Mouse (Mus musculus) neural tube, embryonic 12.5 days (tissue): ENCODE measurements around the gene Rasgrf2. TPM values are rescaled to one million over a fixed set of nuclear protein-coding genes. Genes with fewer than 3 reads are reported as not detected.

Experiments
- ATAC-seq: fragments of 200-750 bp; cut with Nextera tagmentation; 2 replicates; pipeline ENCODE4 v1.8.0; 2017; ENCODE audit warnings: low read depth, mild to moderate bottlenecking, moderate TSS enrichment, moderate library complexity; ENCODE audit not compliant: low FRiP score
- H3K27ac ChIP-seq: fragments of 300-500 bp; sonication (generic); 2 replicates; pipeline ENCODE4 v1.5.1; 2016
- H3K27me3 ChIP-seq: fragments of 300-500 bp; sonication (generic); replicated peaks from 2 replicates; pipeline ENCODE4 v1.6.1; 2016; ENCODE audit warnings: mild to moderate bottlenecking
- H3K36me3 ChIP-seq: fragments of 300-500 bp; sonication (generic); 2 replicates; pipeline ENCODE4 v1.6.1; 2016; ENCODE audit warnings: mild to moderate bottlenecking
- H3K4me1 ChIP-seq: fragments of 300-500 bp; sonication (generic); 2 replicates; pipeline ENCODE4 v1.6.1; 2016
- H3K4me2 ChIP-seq: fragments of 300-500 bp; sonication (generic); replicated peaks from 2 replicates; pipeline ENCODE4 v1.6.1; 2016; ENCODE audit warnings: mild to moderate bottlenecking
- H3K4me3 ChIP-seq: fragments of 300-500 bp; sonication (generic); 2 replicates; pipeline ENCODE4 v1.5.1; 2016
- H3K9ac ChIP-seq: fragments of 300-500 bp; sonication (generic); 2 replicates; pipeline ENCODE4 v1.6.1; 2016; ENCODE audit warnings: mild to moderate bottlenecking
- H3K9me3 ChIP-seq: fragments of 300-500 bp; sonication (generic); 2 replicates; pipeline ENCODE4 v1.6.1; 2016; ENCODE audit warnings: mild to moderate bottlenecking
- WGBS: fragments of 180-500 bp; shearing (Covaris S2); methylation state at CpG from one replicate; pipeline ENCODE4 v1.1.7; 2016; 5-methylcytosine and 5-hydroxymethylcytosine counted together
- polyA plus RNA-seq: library from polyadenylated mRNA; unstranded; fragments of >200 nt; fragmentation: Nextera tagmentation; extraction: Ambion mirVana; gene quantifications from 2 replicates; pipeline ENCODE4 v1.2.1, GENCODE M21; 2016

Gene Rasgrf2
- polyA plus RNA-seq, 1 experiment from 2014 or later: 0.56 TPM

DNA sequence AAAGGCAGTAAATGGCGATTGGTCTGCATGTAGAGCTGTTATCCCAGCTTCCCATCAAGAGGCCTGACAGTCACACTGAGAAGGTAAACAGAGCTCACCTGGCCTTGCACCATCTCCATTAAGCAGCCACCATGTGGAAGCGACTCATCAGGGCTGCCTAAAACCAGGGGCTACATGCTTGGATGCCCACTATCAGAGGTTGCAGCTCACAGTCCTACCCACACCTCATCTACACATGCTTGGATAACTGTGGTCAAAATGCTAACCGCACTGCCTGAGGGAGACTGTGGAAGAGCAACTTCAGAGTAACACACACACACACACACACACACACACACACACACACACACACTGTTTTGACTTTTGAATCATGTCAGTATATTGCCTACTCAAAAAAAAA, 101.8 kb downstream of the Rasgrf2 start:
- no peak overlapping the region for H3K27ac ChIP-seq
- H3K27me3 ChIP-seq: no peaks in the 10 kb centered on the region
- H3K9ac ChIP-seq: no peak overlapping the region
- whole genome bisulfite sequencing: 87% methylated on average over 3 of the region's 3 CpGs
- H3K9me3 ChIP-seq: no peaks in the 10 kb centered on the region
- H3K4me1 ChIP-seq: no peaks in the 10 kb centered on the region
- no peak overlapping the region for H3K4me3 ChIP-seq
- no peak overlapping the region for H3K4me2 ChIP-seq
- ATAC-seq: no peak
- H3K36me3 ChIP-seq: no peaks in the 10 kb centered on the region

DNA sequence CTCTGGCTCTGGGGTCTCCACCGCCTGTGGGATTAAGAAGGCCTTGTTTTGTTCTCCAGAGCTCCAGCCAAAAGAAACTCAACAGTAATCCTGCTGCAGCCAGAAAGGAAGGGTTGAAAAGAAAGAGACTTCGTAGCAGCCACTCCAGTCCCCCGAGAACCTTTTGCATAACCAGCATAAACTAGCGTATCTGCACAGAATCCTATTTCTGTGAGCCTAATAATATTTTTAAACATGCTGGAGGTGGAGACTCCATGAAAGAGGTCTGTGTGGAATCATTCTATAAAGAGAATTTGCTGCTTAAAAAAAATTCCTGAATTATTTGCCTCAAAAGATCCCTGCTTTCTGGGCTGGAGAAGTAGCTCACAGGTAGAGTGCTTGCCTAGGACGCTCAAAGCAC, 103.5 kb downstream of the Rasgrf2 start:
- no peak overlapping the region for H3K4me3 ChIP-seq
- no peaks in the 10 kb centered on the region for H3K4me1 ChIP-seq
- H3K27ac ChIP-seq: no peak overlapping the region
- no peak overlapping the region for H3K9ac ChIP-seq
- no peak overlapping the region for H3K4me2 ChIP-seq
- H3K9me3 ChIP-seq: no peaks in the 10 kb centered on the region
- H3K36me3 ChIP-seq: no peaks in the 10 kb centered on the region
- WGBS: 85% methylated on average over 5 of the region's 5 CpGs
- no peak for ATAC-seq
- H3K27me3 ChIP-seq: no peaks in the 10 kb centered on the region

DNA sequence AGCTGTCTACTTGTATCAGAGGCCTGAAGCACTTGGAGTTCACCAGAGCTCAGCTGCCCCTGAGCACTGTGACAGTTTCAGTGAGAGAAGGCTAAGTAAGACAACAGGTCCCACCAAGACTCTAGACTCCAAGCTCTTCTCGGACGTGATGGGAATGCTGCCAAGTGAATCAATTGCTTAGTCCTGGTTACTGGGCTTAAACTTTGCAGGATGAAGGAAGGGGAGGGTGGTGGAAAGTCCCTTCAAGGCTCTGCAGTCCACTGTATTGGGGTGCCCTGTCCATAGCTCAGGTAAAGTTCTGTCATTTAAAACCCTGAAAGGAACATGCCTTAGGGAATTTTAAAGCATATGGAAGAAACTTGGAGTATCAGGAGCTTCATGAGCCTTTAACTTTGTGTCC, 104.8 kb downstream of the Rasgrf2 start:
- H3K4me3 ChIP-seq: no peak overlapping the region
- no peak for ATAC-seq
- no peaks in the 10 kb centered on the region for H3K36me3 ChIP-seq
- no peak overlapping the region for H3K9ac ChIP-seq
- no peaks in the 10 kb centered on the region for H3K4me1 ChIP-seq
- 77% methylated on average over 2 of the region's 2 CpGs for WGBS
- no peak overlapping the region for H3K27ac ChIP-seq
- H3K27me3 ChIP-seq: no peaks in the 10 kb centered on the region
- no peaks in the 10 kb centered on the region for H3K9me3 ChIP-seq
- H3K4me2 ChIP-seq: no peak overlapping the region

DNA sequence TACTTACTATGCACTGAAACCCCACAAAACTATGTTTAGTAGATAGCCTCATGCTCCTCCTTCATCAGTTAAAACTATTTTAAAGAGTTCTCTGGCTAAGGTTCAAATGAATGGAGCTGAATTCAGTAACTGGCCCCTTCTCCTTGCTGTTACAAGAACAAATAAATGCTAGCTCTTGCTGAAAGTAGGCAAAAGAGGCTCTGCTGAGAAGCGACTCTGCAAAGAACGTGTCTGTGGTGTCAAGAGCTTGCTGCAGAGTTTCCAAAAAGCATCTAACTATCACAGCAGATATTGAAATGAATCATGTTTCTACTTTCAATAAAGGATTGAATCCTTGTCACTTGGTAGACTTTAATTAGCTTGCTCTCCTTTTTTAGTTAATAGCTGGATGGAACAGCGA, 106.3 kb downstream of the Rasgrf2 start:
- 95% methylated on average over 3 of the region's 3 CpGs for WGBS
- Histone ChIP-seq H3K4me2 (no peak overlapping the region), H3K9me3 (no peaks in the 10 kb centered on the region), H3K4me3 (no peak overlapping the region), H3K9ac (no peak overlapping the region), H3K27ac (no peak overlapping the region), H3K36me3 (no peaks in the 10 kb centered on the region), H3K27me3 (no peaks in the 10 kb centered on the region), H3K4me1 (no peaks in the 10 kb centered on the region)
- ATAC-seq: no peak

DNA sequence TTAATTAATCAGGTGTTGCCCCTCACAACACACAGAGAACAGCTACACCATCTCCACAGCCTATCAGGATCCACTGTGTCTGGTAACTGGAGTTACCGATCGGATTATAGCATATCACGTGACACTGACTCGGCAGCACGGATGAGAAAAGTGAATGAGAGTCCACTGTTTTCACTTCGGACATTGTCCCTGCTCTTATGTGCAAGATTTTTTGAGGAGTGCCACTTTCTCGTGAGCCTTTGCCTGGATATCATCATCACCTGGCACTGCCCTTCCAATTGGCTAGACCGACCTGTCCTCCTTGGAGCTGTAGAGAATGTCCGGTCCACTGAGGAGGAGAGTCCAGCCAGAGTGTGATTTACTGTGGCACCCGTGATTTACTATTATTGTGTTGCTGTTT, 109.3 kb downstream of the Rasgrf2 start:
- no peak overlapping the region for H3K4me3 ChIP-seq
- no peaks in the 10 kb centered on the region for H3K9me3 ChIP-seq
- no peaks in the 10 kb centered on the region for H3K36me3 ChIP-seq
- no peak overlapping the region for H3K9ac ChIP-seq
- no peaks in the 10 kb centered on the region for H3K4me1 ChIP-seq
- H3K27me3 ChIP-seq: no peaks in the 10 kb centered on the region
- H3K27ac ChIP-seq: no peak overlapping the region
- ATAC-seq: no peak
- H3K4me2 ChIP-seq: no peak overlapping the region
- WGBS: 88% methylated on average over 10 of the region's 10 CpGs

DNA sequence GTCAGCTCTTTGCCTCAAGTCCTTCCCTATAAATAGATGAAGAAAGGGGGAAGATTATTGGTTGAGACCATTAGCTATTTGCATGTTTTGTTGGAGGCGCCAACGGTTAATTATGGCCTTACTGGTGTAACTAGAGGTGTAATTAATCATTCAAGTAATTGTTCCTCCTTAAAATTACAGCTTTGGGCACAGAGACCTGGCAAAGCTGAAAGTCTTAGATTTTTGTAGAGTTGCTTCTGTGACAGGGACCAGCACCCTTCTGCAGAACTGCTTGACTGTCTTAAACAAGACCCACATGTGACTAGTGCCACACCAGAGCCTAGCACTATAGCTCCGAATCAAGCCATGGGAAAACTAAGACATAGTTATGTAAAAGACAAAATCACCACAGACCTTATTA, 134.5 kb downstream of the Rasgrf2 start:
- no peak for ATAC-seq
- Histone ChIP-seq H3K9ac (no peak overlapping the region), H3K4me3 (no peak overlapping the region), H3K9me3 (no peaks in the 10 kb centered on the region), H3K36me3 (no peaks in the 10 kb centered on the region), H3K4me1 (no peaks in the 10 kb centered on the region), H3K27ac (no peak overlapping the region), H3K4me2 (no peak overlapping the region), H3K27me3 (no peaks in the 10 kb centered on the region)
- 67% methylated on average over 3 of the region's 3 CpGs for WGBS

DNA sequence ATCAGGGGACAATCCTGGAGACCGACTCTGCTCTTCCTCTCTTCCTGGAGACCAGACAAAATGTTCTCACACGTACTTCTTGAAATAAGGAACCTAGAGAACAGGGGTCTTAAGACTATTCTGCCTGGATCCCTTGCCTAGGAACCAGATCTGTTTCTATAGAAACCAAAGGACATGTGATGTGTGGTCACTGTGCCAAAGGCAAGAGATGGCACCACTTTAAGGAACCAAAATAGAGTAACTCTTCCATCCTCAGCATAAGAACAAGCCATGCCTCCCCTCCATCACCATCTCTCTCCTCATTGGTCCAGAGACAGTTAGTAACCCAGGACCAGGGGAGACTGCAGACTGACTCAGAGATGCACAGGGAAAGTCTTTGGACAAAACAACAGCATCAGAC, 140.0 kb downstream of the Rasgrf2 start:
- H3K4me2 ChIP-seq: no peak overlapping the region
- no peak overlapping the region for H3K9ac ChIP-seq
- no peak for ATAC-seq
- H3K4me1 ChIP-seq: no peaks in the 10 kb centered on the region
- H3K36me3 ChIP-seq: no peaks in the 10 kb centered on the region
- no peaks in the 10 kb centered on the region for H3K27me3 ChIP-seq
- H3K4me3 ChIP-seq: no peak overlapping the region
- H3K27ac ChIP-seq: no peak overlapping the region
- 83% methylated on average over 2 of the region's 2 CpGs for WGBS
- no peaks in the 10 kb centered on the region; the same call in 1 of the 2 replicates for H3K9me3 ChIP-seq

DNA sequence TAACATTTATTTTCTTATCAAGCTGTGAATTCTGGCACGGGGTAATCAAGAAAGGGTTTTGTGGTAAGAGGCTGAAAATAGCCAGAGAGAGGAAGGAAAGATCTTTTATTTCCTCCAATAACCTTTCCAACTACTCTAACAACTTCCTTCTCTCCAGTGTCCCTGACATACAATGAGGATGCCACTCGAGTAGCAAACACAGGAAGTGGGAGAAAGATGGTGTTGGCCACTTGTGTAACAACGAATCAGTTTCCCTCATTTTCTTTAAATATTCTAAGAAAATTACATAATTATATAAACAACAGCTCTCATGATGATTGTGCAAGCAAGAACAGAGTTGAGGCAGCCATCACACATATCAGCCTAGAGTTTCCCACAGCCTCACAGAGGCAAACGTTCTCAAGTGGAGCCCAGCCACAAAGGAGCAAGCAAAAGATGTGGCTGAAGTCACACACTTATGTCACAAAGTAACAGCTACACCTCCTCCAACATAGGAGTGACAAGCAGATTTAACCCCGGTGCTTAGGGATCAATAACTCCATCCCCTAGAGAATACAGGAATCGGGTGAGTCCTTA, 140.7 kb downstream of the Rasgrf2 start:
- no peak overlapping the region for H3K4me2 ChIP-seq
- H3K36me3 ChIP-seq: no peaks in the 10 kb centered on the region
- no peaks in the 10 kb centered on the region; the same call in 1 of the 2 replicates for H3K9me3 ChIP-seq
- WGBS: 85% methylated on average over 6 of the region's 6 CpGs
- no peaks in the 10 kb centered on the region; the same call in 1 of the 2 replicates for H3K4me1 ChIP-seq
- H3K27ac ChIP-seq: no peak overlapping the region
- no peaks in the 10 kb centered on the region for H3K27me3 ChIP-seq
- H3K9ac ChIP-seq: no peak overlapping the region
- H3K4me3 ChIP-seq: no peak overlapping the region
- ATAC-seq: no peak

DNA sequence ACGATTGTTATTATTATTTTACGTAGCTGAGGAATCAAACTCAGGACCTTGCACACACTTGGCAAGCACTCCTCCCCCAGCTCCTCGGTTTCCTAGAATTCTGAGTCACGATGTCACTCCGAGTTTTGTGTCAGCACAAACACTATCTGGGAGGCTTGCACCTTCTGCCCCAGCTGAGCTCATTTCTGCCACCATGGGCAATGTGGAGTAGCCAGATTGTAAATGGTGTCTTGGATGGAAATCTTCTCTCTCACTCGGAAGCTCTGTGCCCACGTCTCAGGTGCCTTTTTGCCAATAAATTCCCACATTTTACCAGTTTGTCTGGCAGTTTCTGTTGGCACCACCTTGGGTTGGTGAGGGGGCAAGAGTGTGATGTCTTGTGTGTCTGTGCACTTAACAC, 143.1 kb downstream of the Rasgrf2 start:
- H3K9ac ChIP-seq: no peak overlapping the region
- no peaks in the 10 kb centered on the region; the same call in 1 of the 2 replicates for H3K4me1 ChIP-seq
- 88% methylated on average over 7 of the region's 7 CpGs for WGBS
- no peak for ATAC-seq
- no peaks in the 10 kb centered on the region; the same call in 1 of the 2 replicates for H3K9me3 ChIP-seq
- H3K36me3 ChIP-seq: no peaks in the 10 kb centered on the region
- H3K27ac ChIP-seq: no peak overlapping the region
- no peak overlapping the region for H3K4me3 ChIP-seq
- no peak overlapping the region for H3K4me2 ChIP-seq
- H3K27me3 ChIP-seq: no peaks in the 10 kb centered on the region

DNA sequence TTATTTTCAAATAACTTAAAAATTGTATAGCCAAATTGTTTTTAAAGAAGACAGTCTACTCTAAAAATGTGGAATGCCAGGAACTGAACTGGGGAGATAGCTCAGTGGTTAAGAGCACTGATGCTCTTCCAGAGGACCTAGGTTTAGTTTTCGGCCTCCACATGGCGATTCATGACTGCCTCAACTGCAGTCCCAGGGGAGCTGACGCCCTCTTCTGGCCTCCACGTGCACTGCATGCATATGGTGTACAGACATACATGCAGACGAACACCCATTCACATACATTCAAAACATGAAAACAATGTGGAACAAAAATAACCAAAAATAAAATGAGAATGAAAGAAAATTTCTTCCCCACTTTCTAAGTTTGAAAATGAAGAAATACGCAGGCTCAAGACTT, 144.5 kb downstream of the Rasgrf2 start:
- Histone ChIP-seq H3K4me2 (no peak overlapping the region), H3K27me3 (no peaks in the 10 kb centered on the region), H3K9me3 (no peaks in the 10 kb centered on the region; the same call in 1 of the 2 replicates), H3K4me3 (no peak overlapping the region), H3K9ac (no peak overlapping the region), H3K27ac (no peak overlapping the region), H3K36me3 (no peaks in the 10 kb centered on the region), H3K4me1 (no peaks in the 10 kb centered on the region; the same call in 1 of the 2 replicates)
- 91% methylated on average over 6 of the region's 6 CpGs for WGBS
- no peak for ATAC-seq

DNA sequence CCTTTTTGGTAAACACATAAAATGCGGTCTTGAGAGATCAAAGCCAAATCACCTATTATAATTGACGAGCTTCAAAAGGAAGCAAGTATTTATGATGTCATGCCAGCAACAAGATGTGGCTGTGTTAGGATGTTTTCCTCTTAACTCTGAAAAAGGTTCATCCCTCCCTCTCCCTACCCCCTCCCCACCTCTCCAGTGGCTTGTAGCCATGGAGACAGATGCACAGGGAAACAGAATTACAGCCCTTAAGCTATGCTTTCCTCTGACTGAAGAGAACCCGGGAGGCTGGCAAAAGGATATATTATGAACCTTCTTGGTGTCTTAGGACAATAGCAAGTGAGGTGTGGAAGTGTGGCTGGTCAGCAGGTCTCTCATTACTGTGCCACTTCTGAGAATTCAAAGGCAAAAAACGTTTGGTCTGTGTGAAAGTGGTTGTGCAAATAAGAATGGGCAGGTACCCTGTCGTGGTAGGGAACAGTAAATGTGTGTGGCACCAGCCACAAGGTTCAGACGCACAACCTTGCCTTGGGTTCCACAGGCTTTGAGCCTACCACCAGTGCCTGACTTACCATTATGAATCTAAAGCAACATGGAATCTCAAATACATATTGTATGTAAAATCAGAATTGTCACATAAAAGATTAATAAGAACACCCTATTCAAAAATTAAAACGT, 145.4 kb downstream of the Rasgrf2 start:
- Histone ChIP-seq H3K4me1 (no peaks in the 10 kb centered on the region; the same call in 1 of the 2 replicates), H3K4me3 (no peak overlapping the region), H3K9me3 (no peaks in the 10 kb centered on the region; the same call in 1 of the 2 replicates), H3K9ac (no peak overlapping the region), H3K36me3 (no peaks in the 10 kb centered on the region), H3K4me2 (no peak overlapping the region), H3K27me3 (no peaks in the 10 kb centered on the region), H3K27ac (no peak overlapping the region)
- ATAC-seq: peak; percentile 78; the same call in 1 of the 2 replicates
- WGBS: 44% methylated on average over 7 of the region's 7 CpGs

DNA sequence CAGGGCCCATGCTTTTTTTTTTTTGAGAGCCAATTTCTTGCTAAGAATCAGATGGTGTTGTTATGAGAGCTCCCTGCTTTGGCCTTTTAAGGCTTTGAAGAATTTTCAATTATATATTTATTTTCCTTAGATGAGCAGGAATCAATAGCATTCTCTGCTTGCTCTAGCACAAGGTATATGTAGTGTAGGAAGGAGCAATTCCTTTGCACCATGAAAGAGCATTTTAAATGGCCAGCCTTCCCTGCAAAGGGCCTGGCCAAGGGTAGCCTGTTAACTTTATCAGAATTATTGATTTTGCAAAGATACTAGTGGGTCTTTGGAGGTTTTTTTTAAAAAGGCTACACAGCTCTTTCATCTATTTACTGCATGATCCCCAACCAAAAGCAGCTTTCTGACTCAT, 146.4 kb downstream of the Rasgrf2 start:
- no peak overlapping the region for H3K4me2 ChIP-seq
- H3K4me1 ChIP-seq: no peaks in the 10 kb centered on the region; the same call in 1 of the 2 replicates
- no peak for ATAC-seq
- H3K36me3 ChIP-seq: no peaks in the 10 kb centered on the region
- no peaks in the 10 kb centered on the region; the same call in 1 of the 2 replicates for H3K9me3 ChIP-seq
- no peak overlapping the region for H3K4me3 ChIP-seq
- H3K27ac ChIP-seq: no peak overlapping the region
- H3K27me3 ChIP-seq: no peaks in the 10 kb centered on the region
- no peak overlapping the region for H3K9ac ChIP-seq

DNA sequence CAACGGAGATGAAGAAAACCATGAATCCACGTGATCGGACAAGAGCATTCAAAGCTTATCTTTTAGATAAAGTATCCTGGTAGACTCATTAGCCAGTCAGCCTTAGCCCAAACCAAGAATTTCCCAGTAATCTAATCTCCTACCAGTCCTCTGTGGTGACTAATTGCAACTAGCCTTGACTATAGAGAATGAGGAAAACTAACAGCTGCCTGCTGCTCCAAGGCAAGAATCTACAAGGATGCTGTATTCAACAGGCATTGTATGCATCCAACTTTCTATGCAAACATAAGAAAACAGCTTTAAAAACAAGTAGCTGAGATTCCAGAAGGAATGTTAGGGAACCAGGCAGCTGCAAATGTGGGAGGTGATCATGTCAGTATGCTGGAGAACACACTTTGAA, 149.4 kb downstream of the Rasgrf2 start:
- 93% methylated on average over 3 of the region's 3 CpGs for WGBS
- Histone ChIP-seq H3K4me1 (no peaks in the 10 kb centered on the region; the same call in 1 of the 2 replicates), H3K4me3 (no peak overlapping the region), H3K9ac (no peak overlapping the region), H3K27me3 (no peaks in the 10 kb centered on the region), H3K9me3 (no peaks in the 10 kb centered on the region; the same call in 1 of the 2 replicates), H3K36me3 (no peaks in the 10 kb centered on the region), H3K4me2 (no peak overlapping the region), H3K27ac (no peak overlapping the region)
- no peak for ATAC-seq
